Mouse (Mus musculus) cortical plate, adult 2 months (tissue): ENCODE measurements around the gene Cdk17.

Source experiments
- CTCF ChIP-seq: fragments of 200-500 bp; IDR thresholded peaks from 2 replicates; pipeline ENCODE4 v1.5.1; 2011; ENCODE audit warnings: mild to moderate bottlenecking, control low read depth, low read length; ENCODE audit not compliant: insufficient read depth; ENCODE audit errors: extremely low read depth
- POLR2A ChIP-seq: fragments of 200-500 bp; IDR thresholded peaks from 2 replicates; pipeline ENCODE4 v1.6.1; 2011; ENCODE audit warnings: mild to moderate bottlenecking, low read length, control low read depth; ENCODE audit not compliant: insufficient read depth; ENCODE audit errors: extremely low read depth

GRCm38 (mm10) chr10:93270889-93271460 is 110.3 kb downstream of the Cdk17 start:
- TF ChIP-seq POLR2A (no peak), CTCF (no peak)
